Comparison of ENCODE assay signal across 9 mouse cellular contexts in genomic region chr1:149862801-149863200, GRCm38 (mm10).
A peak's percentile ranks its signal among the peaks of the same experiment; 100 is the strongest.
DNase-seq lines count a peak whose midpoint lies in the region; ATAC-seq and TF ChIP-seq lines count a peak whose summit lies in the region.
"Had no signal": no experiment of that assay in that cellular context is flagged by ENCODE, and none has a peak within 500 bp of the region (broad histone marks: within the 10 kb centered on the region; RNA-seq: fewer than 3 reads in every experiment).

No protein-coding gene starts in this region.

- no peak for TF ChIP-seq CTCF in left cerebral cortex, adult 2 months (IDR thresholded peaks at IDR 0.05)

- 0 out of 2 replicates have a peak overlapping the region, but pooled peaks have one; percentile 3 for H3K4me3 ChIP-seq in left cerebral cortex, adult 2 months

- intact Hi-C loops in left cerebral cortex, adult 2 months (cut with DNase I) = loop anchor here (2.0 kb wide), 1 partner anchor 14 kb away; no protein-coding TSS in a partner anchor

- DNase-seq in left cerebral cortex, adult 2 months (ENCODE audit: extremely low spot score in 1 of 2, low spot score in 2 of 2) = peak; percentile 48 to 53
- no peak for DNase-seq in left cerebral cortex, adult 11 months (ENCODE audit: low spot score)
- peak; percentile 53 for DNase-seq in fibroblast of lung, adult 2 months (ENCODE audit: low read depth)
- DNase-seq in heart, postnatal 4 days = peak; percentile 50
- peak; percentile 29 for DNase-seq in right cerebral cortex, postnatal 14 days
- no peak for DNase-seq in embryo, embryonic 10 days (ENCODE audit: low spot score)
- DNase-seq in ovary, postnatal 10 days (ENCODE audit: low spot score) = no peak

- peak overlapping the region; percentile 92 for H3K27ac ChIP-seq in left cerebral cortex, adult 2 months
- H3K27ac ChIP-seq: liver, embryonic 14.5 days had no signal

- ATAC-seq in megakaryocyte progenitor cell, adult 5-6 weeks (replicated peaks; ENCODE audit: poor library complexity) = no peak

Comparison
In these comparisons a context has a peak if more than half of its experiments do, and no peak if none do; other contexts are left out.
1. DNase-seq: peak in left cerebral cortex, adult 2 months (2 of 2), fibroblast of lung, adult 2 months (single experiment), heart, postnatal 4 days (single experiment) and right cerebral cortex, postnatal 14 days (single experiment); none in left cerebral cortex, adult 11 months (single experiment), embryo, embryonic 10 days (single experiment) and ovary, postnatal 10 days (single experiment).